Comparison of ENCODE assay signal across 22 mouse cellular contexts in the genomic region with DNA sequence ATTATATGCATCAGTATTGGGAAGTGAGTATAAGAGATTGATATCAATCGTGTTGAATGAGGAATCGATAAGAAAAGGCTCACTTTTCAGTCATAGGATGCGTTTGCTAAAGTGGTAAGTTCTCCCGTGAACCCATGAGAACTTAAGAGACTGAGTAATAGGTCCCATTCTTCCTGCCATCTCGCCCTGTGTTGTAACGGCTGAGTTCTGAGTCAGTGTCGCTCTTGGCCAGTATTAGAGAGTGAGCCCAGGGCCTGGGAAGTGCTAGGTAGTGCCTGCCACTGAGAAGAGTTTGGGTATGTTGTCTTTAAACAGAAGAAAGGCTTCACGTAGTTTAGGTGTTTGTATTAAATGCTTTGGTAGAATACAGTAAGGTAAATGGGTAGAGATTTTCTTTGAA.
"Had no signal": no experiment of that assay in that cellular context is flagged by ENCODE, and none has a peak within 500 bp of the region (broad histone marks: within the 10 kb centered on the region; RNA-seq: fewer than 3 reads in every experiment).

No protein-coding gene starts in this region.

- H3K9me3 ChIP-seq: embryonic facial prominence, embryonic 12.5 days; embryonic facial prominence, embryonic 13.5 days; embryonic facial prominence, embryonic 15.5 days; forebrain, embryonic 12.5 days; forebrain, embryonic 13.5 days; forebrain, embryonic 15.5 days; heart, embryonic 10.5 days had no signal

- H3K27ac ChIP-seq: embryonic facial prominence, embryonic 12.5 days; embryonic facial prominence, embryonic 13.5 days; embryonic facial prominence, embryonic 15.5 days; forebrain, embryonic 10.5 days; forebrain, embryonic 12.5 days; forebrain, embryonic 13.5 days; forebrain, embryonic 15.5 days; gastrocnemius, adult 2 months; heart, adult 2 months; heart, embryonic 10.5 days had no signal

- DNase-seq: cerebellum, adult 9-10 months; cerebellum, adult 9-11 months; cerebellum, postnatal 25 days; cerebellum, postnatal 36 days; embryo, embryonic 11 days; forebrain, postnatal 0 days; gastrocnemius, postnatal 10 days; gastrocnemius, postnatal 14 days; gastrocnemius, postnatal 25 days; gastrocnemius, postnatal 36 days; heart, adult 18-20 months; heart, adult 2 months had no signal

- H3K4me3 ChIP-seq: embryonic facial prominence, embryonic 12.5 days; embryonic facial prominence, embryonic 13.5 days; embryonic facial prominence, embryonic 15.5 days; erythroblast, embryonic 14.5 days; forebrain, embryonic 10.5 days; forebrain, embryonic 12.5 days; forebrain, embryonic 13.5 days; forebrain, embryonic 15.5 days; gastrocnemius, adult 2 months; heart, adult 2 months; heart, embryonic 10.5 days had no signal

- H3K4me1 ChIP-seq: embryonic facial prominence, embryonic 12.5 days; forebrain, embryonic 10.5 days; heart, embryonic 10.5 days had no signal

- H3K27me3 ChIP-seq: embryonic facial prominence, embryonic 12.5 days; embryonic facial prominence, embryonic 13.5 days; embryonic facial prominence, embryonic 15.5 days; forebrain, embryonic 12.5 days; forebrain, embryonic 13.5 days; forebrain, embryonic 15.5 days had no signal
